Mouse (Mus musculus) adrenal gland, postnatal 10 days (tissue): ENCODE measurements at regions not wholly inside any gene's neighbourhood (a gene's known extent, or its start where the extent isn't known, plus 50 kb on each side); places are given as distances from the start of the nearest gene placed in this dataset.
"Not testable (repeated sequence)": the region's sequence is repeated elsewhere in the genome, so short reads cannot be mapped to it uniquely, and the experiment has no call there.

Source experiments
- DNase-seq: peaks from one replicate; pipeline ENCODE4 v3.0.0; 2021; ENCODE audit warnings: mixed read lengths

GRCm38 (mm10) chr17:9278046-9278445, 143.8 kb upstream of the Gm17728 start:
- DNase-seq, result not testable (repeated sequence)

- DNase-seq, result no peak
Observed at GRCm38 (mm10) chr17:9279481-9279880, 142.4 kb upstream of the Gm17728 start.

GRCm38 (mm10) chr17:9281891-9282290, 140.0 kb upstream of the Gm17728 start:
- DNase-seq, result no peak

DNA sequence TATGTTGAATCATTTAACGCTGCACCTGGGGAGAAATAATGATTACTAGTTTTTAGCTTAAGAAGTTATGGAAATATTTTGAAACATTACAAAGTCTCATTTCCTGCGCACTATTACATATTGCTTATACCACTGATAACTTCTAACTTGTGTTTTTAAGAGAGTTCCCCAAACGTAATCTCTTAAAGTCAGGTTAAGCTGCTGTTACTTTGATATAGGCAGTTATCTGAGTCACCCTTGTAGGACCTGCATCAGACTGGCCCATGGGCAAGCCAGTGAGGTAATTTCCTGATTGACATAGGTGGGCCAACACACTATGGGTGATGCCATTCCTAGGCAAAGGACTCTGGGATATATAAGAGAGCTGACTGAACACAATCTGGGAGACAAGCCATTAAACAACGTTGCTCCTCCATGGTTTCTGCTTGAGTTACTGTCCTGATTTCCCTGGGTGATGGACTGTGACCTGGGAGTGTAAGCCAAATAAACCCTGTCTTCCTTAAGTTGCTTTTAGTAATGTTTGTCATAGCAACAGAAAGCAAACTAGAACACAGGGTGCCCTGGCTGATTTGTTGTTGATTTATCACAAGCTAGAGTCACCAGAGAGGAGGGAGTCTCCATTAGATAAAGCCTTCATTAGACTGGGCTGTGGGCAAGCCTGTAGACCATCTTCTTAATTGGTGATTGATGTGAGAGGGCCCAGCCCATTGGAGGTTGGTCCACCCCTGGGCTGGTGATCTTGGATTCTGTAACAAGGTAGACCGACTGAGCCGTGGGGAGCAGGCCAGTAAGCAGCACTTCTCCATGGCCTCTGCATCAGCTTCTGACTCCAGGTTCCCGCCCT, 139.3 kb upstream of the Gm17728 start:
- DNase-seq, result no peak

DNA sequence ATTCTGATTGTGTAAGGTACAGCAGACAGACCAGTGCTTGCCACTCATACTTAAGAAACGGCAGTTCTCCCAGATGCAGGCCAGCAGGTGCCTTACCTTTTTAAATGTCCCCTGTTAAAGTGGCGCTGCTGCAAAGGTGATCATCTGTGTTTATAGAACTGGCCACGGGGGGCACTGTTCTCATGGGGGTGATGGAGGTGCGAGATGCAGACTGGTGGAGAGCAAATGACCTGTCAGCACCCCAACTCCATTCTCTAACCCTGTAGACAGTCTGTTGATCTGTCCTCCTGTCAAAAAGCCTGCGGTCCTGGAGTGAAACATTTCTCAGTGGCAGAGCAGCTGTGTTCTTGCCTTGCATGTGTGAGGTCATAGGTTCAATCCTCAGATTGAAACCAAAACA, 135.4 kb upstream of the Gm17728 start:
- no peak for DNase-seq

GRCm38 (mm10) chr17:9286834-9287233, 135.0 kb upstream of the Gm17728 start:
- DNase-seq, result no peak

DNA sequence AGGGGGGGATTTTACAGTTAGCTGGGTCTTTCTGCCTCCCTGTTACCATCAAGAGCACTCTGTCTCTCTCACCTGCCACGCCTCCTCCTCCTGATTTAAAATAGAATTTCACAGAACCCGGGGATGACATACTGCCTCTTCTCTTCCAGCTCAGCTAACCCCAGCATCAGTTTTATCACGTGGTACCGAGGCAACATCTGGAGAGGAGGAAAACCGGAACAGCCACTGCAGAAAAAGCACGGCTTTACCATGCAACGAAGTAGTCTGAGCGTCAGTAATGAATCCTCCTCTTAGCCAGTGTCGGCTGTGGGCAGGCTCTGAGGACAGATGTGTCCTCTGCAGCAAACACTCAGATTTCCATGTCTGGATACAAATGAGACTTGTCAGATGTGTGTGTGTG, 134.2 kb upstream of the Gm17728 start:
- no peak for DNase-seq

DNA sequence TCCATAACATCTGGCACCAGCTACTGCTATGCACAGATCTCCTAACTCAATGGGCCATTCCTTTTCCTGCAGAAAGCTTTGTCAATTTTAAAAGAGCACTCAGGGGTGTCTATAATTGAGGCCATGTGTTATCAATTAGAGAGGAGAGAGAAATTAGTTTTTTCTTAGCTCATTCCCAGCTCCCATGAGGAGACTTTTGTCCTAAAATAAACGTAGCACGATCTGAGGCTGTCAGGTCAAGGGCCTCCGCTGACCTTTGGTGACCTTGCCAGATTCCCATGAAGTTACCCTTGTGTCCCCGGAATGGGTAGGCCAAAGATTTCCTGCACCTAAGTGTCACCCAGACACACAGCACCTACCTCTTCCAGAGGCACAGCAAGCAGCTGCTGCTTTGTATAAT, 130.3 kb upstream of the Gm17728 start:
- no peak for DNase-seq

DNA sequence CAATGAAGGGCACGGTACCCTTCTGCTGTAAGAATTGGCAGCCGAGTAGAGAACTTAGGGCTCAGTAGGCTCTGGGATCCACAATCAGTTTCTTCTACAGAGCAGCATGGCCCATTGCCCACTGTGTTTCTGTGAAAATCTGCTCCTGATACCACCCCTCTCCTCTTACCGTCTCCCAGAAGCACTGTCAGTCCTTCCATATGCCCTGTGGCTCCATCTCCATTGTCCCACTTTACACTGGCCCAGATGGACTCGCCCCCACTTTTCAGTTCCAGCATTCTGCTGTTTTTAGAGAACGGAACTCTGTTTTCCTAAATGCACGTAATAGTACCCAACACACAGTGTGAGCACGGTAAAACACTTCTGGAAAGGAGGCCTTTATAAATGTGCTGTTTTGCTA, 129.6 kb upstream of the Gm17728 start:
- DNase-seq, result no peak

- no peak for DNase-seq
Observed at GRCm38 (mm10) chr17:9296371-9296770, 125.5 kb upstream of the Gm17728 start.

DNA sequence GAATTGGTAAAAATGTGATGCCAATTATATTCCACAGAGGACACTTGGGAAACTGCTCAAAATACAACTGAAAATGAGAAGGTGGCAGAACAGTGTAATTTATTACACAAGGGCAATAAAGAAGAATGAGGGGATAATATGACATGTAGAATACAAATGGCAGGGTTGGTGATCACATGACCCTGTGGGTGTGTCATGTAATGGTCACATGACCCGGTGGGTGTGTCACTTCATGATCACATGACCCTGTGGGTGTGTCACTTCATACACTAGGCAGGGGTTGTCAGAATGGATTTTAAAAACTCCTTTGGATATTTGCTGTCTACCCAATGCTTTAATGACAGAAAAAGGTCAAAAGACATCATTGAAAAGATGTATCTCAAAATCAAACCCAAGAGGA, 123.6 kb upstream of the Gm17728 start:
- DNase-seq, result no peak

DNA sequence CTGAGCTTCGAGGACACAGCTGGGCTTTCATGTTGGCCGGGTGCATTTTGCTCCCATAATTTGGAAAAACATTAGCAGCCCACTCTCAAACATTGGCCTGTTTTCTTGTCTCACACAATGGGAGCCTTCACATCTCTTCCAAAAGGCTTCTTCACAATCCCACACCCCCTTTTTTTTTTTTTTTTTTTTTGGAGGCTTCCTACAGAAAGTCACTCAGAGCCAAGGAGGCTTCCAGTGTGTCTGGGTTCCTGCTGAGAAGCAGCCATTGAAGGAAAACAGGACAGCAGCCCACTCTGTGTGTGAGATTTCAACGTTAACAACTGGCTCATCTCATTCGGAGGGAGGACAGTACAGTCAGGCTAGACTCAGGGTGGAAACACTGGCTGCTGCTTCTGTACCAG, 120.8 kb upstream of the Gm17728 start:
- DNase-seq, result no peak

DNA sequence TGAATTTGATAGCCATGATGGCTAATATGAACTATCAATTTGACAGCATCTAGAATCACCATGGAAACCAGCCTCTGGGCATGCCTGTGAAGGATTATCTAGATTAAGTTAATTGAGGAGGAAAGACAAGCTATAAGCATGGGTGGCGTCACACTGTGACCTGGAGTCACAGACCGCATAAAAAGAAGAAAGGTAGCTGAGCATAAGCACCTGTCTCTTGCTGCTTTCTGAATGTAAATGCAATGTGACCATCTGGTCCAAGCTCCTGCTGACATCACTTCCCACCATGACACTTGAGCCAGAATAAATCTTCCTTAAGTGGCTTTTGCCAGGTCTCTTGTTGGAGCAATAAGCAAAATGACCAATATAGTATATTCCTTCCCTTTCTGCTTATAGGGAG, 113.4 kb upstream of the Gm17728 start:
- DNase-seq, result no peak

DNA sequence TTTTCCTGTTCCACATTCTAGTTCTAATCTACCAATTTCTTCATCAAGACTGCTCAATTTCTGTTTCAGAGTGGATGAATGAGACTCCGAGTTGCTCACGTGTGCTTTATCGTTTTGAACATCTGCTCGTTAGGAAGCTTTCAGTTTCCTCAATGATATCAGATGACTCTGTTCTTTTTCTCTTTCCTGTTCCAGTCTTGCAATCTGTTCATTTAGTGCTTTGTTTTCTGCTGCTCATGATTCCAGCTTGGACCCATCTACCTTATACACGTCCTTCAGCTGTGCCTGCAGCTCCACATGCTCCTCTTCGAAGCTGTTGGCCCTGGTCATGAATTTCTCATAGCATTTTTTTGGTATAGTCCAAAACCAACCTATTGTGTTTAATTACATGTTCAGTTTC, 99.1 kb upstream of the Gm17728 start:
- no peak for DNase-seq

- no peak for DNase-seq
Observed at GRCm38 (mm10) chr17:9328886-9329455, 92.9 kb upstream of the Gm17728 start.

DNA sequence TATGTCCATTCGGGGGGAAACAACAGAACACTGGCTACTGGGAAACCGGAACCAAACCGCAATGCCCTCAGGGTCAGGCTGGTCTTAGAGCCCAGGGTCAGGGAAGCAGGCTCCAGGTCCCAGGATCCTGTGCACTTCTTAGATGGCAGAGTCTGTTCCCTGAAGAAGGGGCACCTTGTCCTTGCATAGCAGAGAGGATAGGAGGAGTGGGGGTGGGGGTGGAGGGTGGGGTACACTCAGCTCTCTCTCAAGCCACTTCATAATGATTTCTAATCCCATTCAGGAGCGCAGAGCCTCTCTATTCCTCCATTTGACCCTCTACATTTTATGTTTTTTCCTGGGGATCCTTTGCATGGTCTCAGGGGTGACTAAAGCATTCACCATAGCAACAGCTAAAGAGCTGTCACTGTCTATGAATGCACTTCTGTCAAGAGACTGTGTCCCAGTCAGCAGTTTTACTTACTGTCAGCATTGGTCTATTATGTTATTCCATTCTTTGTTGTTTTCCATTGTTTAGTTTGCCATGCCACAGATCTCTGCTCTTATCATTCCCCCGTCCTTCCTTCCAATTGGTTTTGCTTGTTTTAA, 64.2 kb upstream of the Gm17728 start:
- DNase-seq, result no peak
